Mouse (Mus musculus) heart, postnatal 0 days (tissue): Measurements from ENCODE around the gene Ccdc92b.
"Not testable (repeated sequence)": the region's sequence is repeated elsewhere in the genome, so short reads cannot be mapped to it uniquely, and the experiment has no call there.

Source experiments
- CTCF ChIP-seq: IDR thresholded peaks from 2 replicates; pipeline ENCODE4 v1.5.1; 2016; ENCODE audit warnings: antibody characterized with exemption, control low read depth, low read depth
- EP300 ChIP-seq: IDR thresholded peaks from 2 replicates; pipeline ENCODE4 v1.6.1; 2016; ENCODE audit warnings: antibody characterized with exemption, low read depth

DNA sequence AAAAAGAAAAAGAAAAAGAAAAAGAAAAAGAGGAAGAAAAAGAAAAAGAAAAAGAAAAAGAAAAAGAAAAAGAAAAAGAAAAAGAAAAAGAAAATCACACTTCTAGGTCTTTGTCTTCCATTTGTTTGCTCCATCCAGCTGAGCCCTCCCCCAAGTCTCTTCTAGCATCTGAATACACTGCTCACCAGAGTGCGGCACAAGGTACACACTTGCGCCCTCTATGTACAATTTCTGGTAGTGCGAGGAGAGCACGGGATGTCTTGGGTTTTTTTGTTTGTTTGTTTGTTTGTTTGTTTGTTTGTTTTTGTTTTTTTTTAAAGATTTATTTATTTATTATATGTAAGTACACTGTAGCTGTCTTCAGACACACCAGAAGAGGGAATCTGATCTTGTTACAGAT is 38.1 kb upstream of the Ccdc92b start:
- not testable (repeated sequence) for TF ChIP-seq CTCF, EP300
